Mouse (Mus musculus) CH12.LX (cell line): ENCODE measurements around the gene Rprd1b. TPM values are rescaled to one million over a fixed set of nuclear protein-coding genes. Genes with fewer than 3 reads are reported as not detected.

Experiments used
- DNase-seq: peaks from one replicate; pipeline ENCODE4 v3.0.0-alpha.2; 2013; ENCODE audit errors: extremely low read depth
- H3K27ac ChIP-seq: 2 replicates; pipeline ENCODE4 v1.5.1; 2012; ENCODE audit warnings: low read depth, mild to moderate bottlenecking, control low read depth, moderate library complexity; ENCODE audit not compliant: insufficient read depth
- H3K27me3 ChIP-seq: replicated peaks from 2 replicates; pipeline ENCODE3; 2012; ENCODE audit warnings: inconsistent platforms
- H3K36me3 ChIP-seq, 2 experiments: replicated peaks in 1 of 2; 2 replicates each; pipeline versions ENCODE3 to v1.6.1; 2012; ENCODE audit warnings: inconsistent platforms in 1 of 2, low read length in 1 of 2, mild to moderate bottlenecking in 1 of 2, mixed read lengths in 1 of 2, moderate library complexity in 1 of 2; ENCODE audit not compliant: control insufficient read depth in 1 of 2, insufficient read depth in 1 of 2
- H3K4me1 ChIP-seq, 2 experiments: 2 replicates each; pipeline ENCODE4 v1.6.1; 2012; ENCODE audit warnings: inconsistent platforms in 1 of 2, moderate library complexity in 1 of 2; ENCODE audit not compliant: insufficient read depth in 2 of 2, control insufficient read depth in 1 of 2
- H3K4me2 ChIP-seq: 2 replicates; pipeline ENCODE4 v1.6.1; 2012; ENCODE audit warnings: low read depth, mild to moderate bottlenecking, control low read depth; ENCODE audit not compliant: poor library complexity, insufficient read depth, severe bottlenecking
- H3K4me3 ChIP-seq, 3 experiments: fragments of 150-350 bp in 1 of 3; sonication (generic) in 1 of 3; replicated peaks in 1 of 3; 2 replicates each; pipeline versions ENCODE3 to v1.5.1; 2011 to 2012; ENCODE audit warnings: low read depth in 2 of 3, low read length in 2 of 3, mild to moderate bottlenecking in 2 of 3, moderate library complexity in 2 of 3, control low read depth in 1 of 3, improper control_type of control experiment in 1 of 3, inconsistent platforms in 1 of 3, mixed read lengths in 1 of 3; ENCODE audit not compliant: poor library complexity in 1 of 3
- H3K79me2 ChIP-seq: replicated peaks from 2 replicates; pipeline ENCODE4 v1.6.1; 2012; ENCODE audit warnings: mild to moderate bottlenecking, moderate library complexity; ENCODE audit not compliant: control insufficient read depth, poor library complexity, insufficient read depth, severe bottlenecking; ENCODE audit errors: extremely low read depth
- H3K9ac ChIP-seq: 2 replicates; pipeline ENCODE4 v1.6.1; 2012; ENCODE audit warnings: low read depth, mild to moderate bottlenecking, control low read depth, moderate library complexity; ENCODE audit not compliant: insufficient read depth
- H3K9me3 ChIP-seq: replicated peaks from 2 replicates; pipeline ENCODE3; 2012; ENCODE audit warnings: low read length, inconsistent platforms, mixed read lengths
- BHLHE40 ChIP-seq: IDR thresholded peaks from 2 replicates; pipeline ENCODE4 v1.6.1; 2011; ENCODE audit warnings: mild to moderate bottlenecking, low read depth, low read length, improper control_type of control experiment
- CTCF ChIP-seq, 2 experiments: IDR thresholded peaks in 1 of 2; conservative IDR thresholded peaks in 1 of 2; 2 replicates each; pipeline ENCODE4 v1.5.1; 2011 to 2012; ENCODE audit warnings: low read depth in 2 of 2, low read length in 2 of 2, improper control_type of control experiment in 1 of 2, inconsistent platforms in 1 of 2, mild to moderate bottlenecking in 1 of 2, moderate library complexity in 1 of 2
- E2F4 ChIP-seq: IDR thresholded peaks from 2 replicates; pipeline ENCODE4 v1.6.1; 2011; ENCODE audit warnings: low read depth, low read length, improper control_type of control experiment; ENCODE audit not compliant: insufficient replicate concordance
- ELF1 ChIP-seq: IDR thresholded peaks from 2 replicates; pipeline ENCODE4 v1.6.1; 2014; ENCODE audit warnings: low read depth, mild to moderate bottlenecking, inconsistent platforms, low read length, improper control_type of control experiment
- EP300 ChIP-seq: IDR thresholded peaks from 2 replicates; pipeline ENCODE4 v1.6.1; 2011; ENCODE audit warnings: low read length, improper control_type of control experiment
- GABPA ChIP-seq: IDR thresholded peaks from 2 replicates; pipeline ENCODE4 v1.6.1; 2012; ENCODE audit warnings: low read depth, low read length, improper control_type of control experiment, inconsistent platforms; ENCODE audit not compliant: insufficient replicate concordance
- HCFC1 ChIP-seq: IDR thresholded peaks from 2 replicates; pipeline ENCODE4 v1.6.1; 2012; ENCODE audit warnings: low read depth, mild to moderate bottlenecking, inconsistent platforms, low read length, improper control_type of control experiment
- IRF4 ChIP-seq: IDR thresholded peaks from 2 replicates; pipeline ENCODE4 v1.6.1; 2014; ENCODE audit warnings: low read depth, mild to moderate bottlenecking, inconsistent platforms, low read length, improper control_type of control experiment
- MAFK ChIP-seq: IDR thresholded peaks from 2 replicates; pipeline ENCODE4 v1.6.1; 2011; ENCODE audit warnings: low read length, improper control_type of control experiment; ENCODE audit not compliant: insufficient replicate concordance
- MAX ChIP-seq: IDR thresholded peaks from 2 replicates; pipeline ENCODE4 v1.6.1; 2011; ENCODE audit warnings: low read length, improper control_type of control experiment
- MXI1 ChIP-seq: IDR thresholded peaks from 2 replicates; pipeline ENCODE4 v1.6.1; 2011; ENCODE audit warnings: mild to moderate bottlenecking, low read depth, low read length, improper control_type of control experiment
- MYC ChIP-seq: IDR thresholded peaks from 2 replicates; pipeline ENCODE4 v1.6.1; 2011; ENCODE audit warnings: low read depth, mild to moderate bottlenecking, improper control_type of control experiment, low read length
- NELFE ChIP-seq: IDR thresholded peaks from 2 replicates; pipeline ENCODE4 v1.6.1; 2011; ENCODE audit warnings: low read depth, low read length, improper control_type of control experiment
- PAX5 ChIP-seq: IDR thresholded peaks from 2 replicates; pipeline ENCODE4 v1.6.1; 2012; ENCODE audit warnings: low read length, inconsistent platforms, mixed read lengths
- RCOR1 ChIP-seq: conservative IDR thresholded peaks from 2 replicates; pipeline ENCODE4 v1.6.1; 2012; ENCODE audit warnings: low read depth, mild to moderate bottlenecking, inconsistent platforms, low read length, improper control_type of control experiment
- SIN3A ChIP-seq: IDR thresholded peaks from 2 replicates; pipeline ENCODE4 v1.6.1; 2012; ENCODE audit warnings: low read length, improper control_type of control experiment, inconsistent platforms
- UBTF ChIP-seq: IDR thresholded peaks from 2 replicates; pipeline ENCODE4 v1.6.1; 2012; ENCODE audit warnings: low read depth, mild to moderate bottlenecking, inconsistent platforms, low read length, improper control_type of control experiment, moderate library complexity
- USF1 ChIP-seq: IDR thresholded peaks from 2 replicates; pipeline ENCODE4 v1.6.1; 2014; ENCODE audit warnings: low read depth, mild to moderate bottlenecking, inconsistent platforms, low read length, improper control_type of control experiment
- USF2 ChIP-seq: conservative IDR thresholded peaks from 2 replicates; pipeline ENCODE4 v1.6.1; 2011; ENCODE audit warnings: low read depth, low read length, improper control_type of control experiment
- ZC3H11A ChIP-seq: IDR thresholded peaks from 2 replicates; pipeline ENCODE4 v1.6.1; 2012; ENCODE audit warnings: low read depth, mild to moderate bottlenecking, inconsistent platforms, low read length, improper control_type of control experiment
- ZKSCAN1 ChIP-seq: IDR thresholded peaks from 2 replicates; pipeline ENCODE4 v1.6.1; 2012; ENCODE audit warnings: low read depth, inconsistent platforms, low read length, improper control_type of control experiment, borderline replicate concordance
- dilution Hi-C: fragments of 300-500 bp; cut with MboI; formaldehyde crosslinking; loops from 2 replicates; pipeline ENCODE4 v1.14.3; 2020; ENCODE audit warnings: low sequenced_read_pairs; ENCODE audit not compliant: extremely low pct_unique_long_range_greater_than_20kb, extremely low pct_ligation_motif_present
- in situ Hi-C: fragments of 300-500 bp; cut with MboI; formaldehyde crosslinking; loops from 3 replicates; pipeline ENCODE4 v1.14.3; 2019; ENCODE audit warnings: low sequenced_read_pairs, low pct_ligation_motif_present, low pct_unique_long_range_greater_than_20kb, mixed read lengths
- polyA plus RNA-seq: library from polyadenylated mRNA; unstranded; fragments of >175 nt; gene quantifications from 2 replicates; pipeline ENCODE4 v1.2.1, GENCODE M21; 2012; ENCODE audit warnings: low read depth; ENCODE audit not compliant: insufficient read length
- total RNA-seq, 2 experiments: library from RNA; depleted of rRNA; stranded (reverse); fragments of 300-350 nt in 1 of 2; fragments of >200 nt in 1 of 2; gene quantifications; 2 replicates each; pipeline ENCODE4 v1.2.3; 2012 to 2014

Gene Rprd1b
- total and polyA plus RNA-seq, 3 experiments, result 11.8 to 33.1 (median 16.4) TPM

DNA sequence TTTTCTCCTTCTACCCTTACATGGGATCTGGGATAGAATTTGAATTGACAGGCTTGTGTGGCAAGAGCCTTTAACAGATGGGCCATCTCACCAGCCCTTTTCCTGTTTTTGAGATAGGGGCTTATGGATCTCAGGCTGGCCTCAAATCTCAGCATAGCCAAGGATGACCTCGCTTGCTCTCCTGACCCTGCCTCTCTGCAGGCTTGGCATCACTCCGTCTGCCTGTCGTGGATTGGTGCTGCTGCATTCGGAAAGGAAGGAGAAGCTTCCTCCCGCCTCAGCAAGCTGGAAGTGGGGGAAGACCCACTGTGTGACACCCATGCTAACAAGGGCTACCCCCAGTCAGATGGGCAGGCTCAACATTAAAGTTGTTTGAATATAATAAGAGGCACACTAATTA is 49.1 kb upstream of the Rprd1b start:
- no peaks in the 10 kb centered on the region for H3K9me3 ChIP-seq
- H3K79me2 ChIP-seq, result no peaks in the 10 kb centered on the region
- no peaks in the 10 kb centered on the region for H3K4me1 ChIP-seq
- in situ Hi-C loops (no loop called here), dilution Hi-C loops (no loop called here)
- DNase-seq, result no peak
- H3K4me2 ChIP-seq, result no peak overlapping the region
- H3K9ac ChIP-seq, result no peak overlapping the region
- H3K27me3 ChIP-seq, result peaks cover under 1% of the 10 kb centered on the region
- peaks cover 12 to 44% of the 10 kb centered on the region in 2 experiments for H3K36me3 ChIP-seq
- no peak overlapping the region for H3K4me3 ChIP-seq
- H3K27ac ChIP-seq, result no peak overlapping the region
- no peak for TF ChIP-seq E2F4
- TF ChIP-seq MAX, result no peak
- TF ChIP-seq, all 38 proteins: peak for 0

DNA sequence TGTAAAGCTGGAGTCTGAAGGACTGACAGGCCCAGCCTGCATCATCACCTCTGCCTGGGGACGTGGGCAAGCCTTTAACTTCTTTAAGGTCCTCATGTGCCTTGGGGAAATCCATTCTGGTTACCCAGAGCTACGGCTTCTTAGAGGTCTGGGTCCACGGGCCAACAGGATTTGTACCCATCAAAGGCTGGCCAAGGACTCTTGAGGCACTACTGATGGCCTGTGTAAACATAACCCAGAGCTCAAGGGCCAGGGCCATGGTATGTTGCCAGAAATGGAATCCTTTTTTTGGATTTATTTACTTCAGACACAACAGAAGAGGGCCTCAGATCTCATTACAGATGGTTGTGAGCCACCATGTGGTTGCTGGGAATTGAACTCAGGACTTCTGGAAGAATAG is 45.6 kb upstream of the Rprd1b start:
- Histone ChIP-seq H3K27me3 (no peaks in the 10 kb centered on the region), H3K36me3 (peaks cover 25 to 79% of the 10 kb centered on the region in 2 experiments), H3K79me2 (no peaks in the 10 kb centered on the region), H3K4me2 (no peak overlapping the region), H3K9ac (no peak overlapping the region), H3K4me3 (no peak overlapping the region), H3K27ac (no peak overlapping the region), H3K4me1 (peaks cover 0 to 14% of the 10 kb centered on the region in 2 experiments; a peak in 1 of 4 replicates), H3K9me3 (no peaks in the 10 kb centered on the region)
- TF ChIP-seq USF1, result no peak
- no peak for TF ChIP-seq E2F4
- TF ChIP-seq IRF4, result no peak
- no peak for TF ChIP-seq MAFK
- TF ChIP-seq ZKSCAN1, result no peak
- no peak for TF ChIP-seq BHLHE40
- TF ChIP-seq PAX5, result no peak
- TF ChIP-seq SIN3A, result no peak
- TF ChIP-seq USF2, result no peak
- no peak for TF ChIP-seq UBTF
- no peak for TF ChIP-seq HCFC1
- dilution Hi-C loops, result no loop called here
- DNase-seq, result no peak
- in situ Hi-C loops, result loop anchor here (10.0 kb wide), 1 partner anchor 348 kb away; no protein-coding TSS in a partner anchor

DNA sequence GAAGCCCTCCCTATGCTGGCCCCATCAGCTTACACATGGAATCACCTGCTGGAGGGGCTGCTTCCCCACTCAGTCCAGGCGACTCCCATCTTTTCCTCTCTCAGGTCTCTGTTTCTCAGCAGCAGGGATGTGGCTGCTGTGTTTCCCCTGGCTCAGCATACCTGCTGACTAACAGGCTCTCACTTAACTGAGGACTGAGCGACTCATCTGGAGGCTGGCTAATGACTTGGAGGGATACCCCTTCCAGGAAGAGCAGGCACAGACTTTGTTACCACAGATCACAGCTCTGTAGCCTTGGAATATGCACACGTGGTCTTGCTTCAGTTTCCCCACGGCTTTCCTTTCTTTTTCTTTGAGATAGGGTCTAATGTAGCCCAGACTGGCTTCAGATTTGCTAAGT is 45.0 kb upstream of the Rprd1b start:
- no peak overlapping the region for H3K4me2 ChIP-seq
- in situ Hi-C loops, result loop anchor here (10.0 kb wide), 1 partner anchor 348 kb away; no protein-coding TSS in a partner anchor

More for the DNA sequence above, 45.0 kb upstream of the Rprd1b start:
- Histone ChIP-seq H3K36me3 (peaks cover 27 to 84% of the 10 kb centered on the region in 2 experiments), H3K9me3 (no peaks in the 10 kb centered on the region), H3K27me3 (no peaks in the 10 kb centered on the region), H3K27ac (no peak overlapping the region), H3K79me2 (no peaks in the 10 kb centered on the region), H3K4me1 (peaks cover 0 to 14% of the 10 kb centered on the region in 2 experiments; a peak in 1 of 4 replicates), H3K4me3 (no peak overlapping the region), H3K9ac (no peak overlapping the region)
- dilution Hi-C loops, result no loop called here
- TF ChIP-seq NELFE, result no peak
- TF ChIP-seq HCFC1, result no peak
- TF ChIP-seq MAFK, result no peak
- TF ChIP-seq PAX5, result no peak
- no peak for TF ChIP-seq ZC3H11A
- no peak for TF ChIP-seq E2F4
- no peak for TF ChIP-seq USF2
- no peak for TF ChIP-seq MXI1
- TF ChIP-seq ELF1, result no peak
- no peak for TF ChIP-seq BHLHE40
- TF ChIP-seq RCOR1, result no peak
- no peak for TF ChIP-seq MYC
- TF ChIP-seq CTCF (conservative IDR thresholded peaks at IDR 0.05 in 1 of 2, IDR thresholded peaks at IDR 0.05 in 1 of 2; ENCODE audit: low read depth in 2 of 2, low read length in 2 of 2), result no peak
- no peak for TF ChIP-seq GABPA
- no peak for TF ChIP-seq SIN3A
- no peak for TF ChIP-seq UBTF
- TF ChIP-seq EP300, result no peak
- DNase-seq, result no peak
